Comparison of ENCODE assay signal across 24 mouse cellular contexts in the genomic region with DNA sequence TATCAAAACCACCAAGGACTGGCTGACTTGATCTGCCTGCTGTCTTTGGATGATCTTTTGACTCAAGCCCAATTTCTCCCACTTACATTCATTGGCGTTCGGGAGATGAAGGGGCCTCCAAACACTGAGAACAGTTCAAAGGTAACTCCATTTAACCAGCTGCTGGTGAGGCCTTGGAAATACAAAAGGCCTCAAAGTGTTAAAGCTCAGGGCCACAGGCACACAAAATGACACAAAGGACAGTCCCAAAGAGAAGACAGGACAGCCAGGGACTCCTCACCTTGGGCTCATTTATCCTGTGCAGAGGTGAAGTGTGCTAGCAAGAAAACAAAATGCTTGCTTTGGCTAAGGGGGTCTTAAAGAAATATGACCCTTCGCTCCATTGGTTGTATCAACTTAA. TPM values are rescaled to one million over a fixed set of nuclear protein-coding genes. Genes with fewer than 3 reads are reported as not detected.
DNase-seq lines count a peak whose midpoint lies in the region; ATAC-seq and TF ChIP-seq lines count a peak whose summit lies in the region.
"Had no signal": no experiment of that assay in that cellular context is flagged by ENCODE, and none has a peak within 500 bp of the region (broad histone marks: within the 10 kb centered on the region; RNA-seq: fewer than 3 reads in every experiment).

No protein-coding gene starts in this region.

- 23% methylated on average over 3 of the region's 3 CpGs for WGBS in hindbrain, embryonic 12.5 days
- WGBS in hindbrain, postnatal 0 days = 53% methylated on average over 3 of the region's 3 CpGs
- 28% methylated on average over 3 of the region's 3 CpGs for WGBS in midbrain, embryonic 12.5 days
- WGBS in midbrain, postnatal 0 days = 43% methylated on average over 3 of the region's 3 CpGs
- 43% methylated on average over 3 of the region's 3 CpGs for WGBS in embryonic facial prominence, embryonic 11.5 days
- 33% methylated on average over 3 of the region's 3 CpGs for WGBS in limb, embryonic 10.5 days
- WGBS in liver, embryonic 11.5 days = 53% methylated on average over 3 of the region's 3 CpGs

- H3K4me2 ChIP-seq in hindbrain, embryonic 12.5 days (replicated peaks) = no peak overlapping the region
- no peak overlapping the region for H3K4me2 ChIP-seq in hindbrain, postnatal 0 days (ENCODE audit: low read depth, low read length)
- H3K4me2 ChIP-seq in midbrain, embryonic 12.5 days (replicated peaks) = peak overlapping the region; percentile 54; the same call in 1 of the 2 replicates
- H3K4me2 ChIP-seq in midbrain, postnatal 0 days (ENCODE audit: low read depth, low read length, poor library complexity, severe bottlenecking) = no peak overlapping the region
- H3K4me2 ChIP-seq in embryonic facial prominence, embryonic 11.5 days (ENCODE audit: low read depth, low read length) = no peak overlapping the region
- H3K4me2 ChIP-seq in liver, embryonic 11.5 days = no peak overlapping the region

- 0 out of 2 replicates have a peak, but pooled peaks cover 5% of the 10 kb centered on the region for H3K27me3 ChIP-seq in hindbrain, embryonic 12.5 days
- H3K27me3 ChIP-seq in hindbrain, postnatal 0 days (ENCODE audit: insufficient read depth, low read length) = no peaks in the 10 kb centered on the region
- H3K27me3 ChIP-seq in midbrain, embryonic 12.5 days = peaks cover 31% of the 10 kb centered on the region
- H3K27me3 ChIP-seq in midbrain, postnatal 0 days (ENCODE audit: insufficient read depth, low read length) = no peaks in the 10 kb centered on the region
- H3K27me3 ChIP-seq in embryonic facial prominence, embryonic 11.5 days (ENCODE audit: control insufficient read depth, insufficient read depth, low read length) = no peaks in the 10 kb centered on the region
- H3K27me3 ChIP-seq in limb, embryonic 10.5 days (ENCODE audit: low read depth, poor library complexity, severe bottlenecking) = no peaks in the 10 kb centered on the region
- H3K27me3 ChIP-seq in liver, embryonic 11.5 days (replicated peaks; ENCODE audit: control insufficient read depth, insufficient read depth, low read length) = no peaks in the 10 kb centered on the region; the same call in 1 of the 2 replicates
- H3K27me3 ChIP-seq: heart, embryonic 12.5 days; megakaryocyte, embryonic 14.5 days; neural tube, embryonic 12.5 days; stomach, embryonic 15.5 days had no signal

- H3K36me3 ChIP-seq in hindbrain, embryonic 12.5 days = no peaks in the 10 kb centered on the region
- H3K36me3 ChIP-seq in hindbrain, postnatal 0 days (ENCODE audit: insufficient read depth, low read length) = no peaks in the 10 kb centered on the region
- H3K36me3 ChIP-seq in midbrain, embryonic 12.5 days = no peaks in the 10 kb centered on the region
- no peaks in the 10 kb centered on the region for H3K36me3 ChIP-seq in midbrain, postnatal 0 days (ENCODE audit: insufficient read depth, low read length)
- no peaks in the 10 kb centered on the region for H3K36me3 ChIP-seq in embryonic facial prominence, embryonic 11.5 days (replicated peaks; ENCODE audit: control insufficient read depth, insufficient read depth, low read depth, low read length)
- H3K36me3 ChIP-seq in limb, embryonic 10.5 days = no peaks in the 10 kb centered on the region
- H3K36me3 ChIP-seq in liver, embryonic 11.5 days (ENCODE audit: control insufficient read depth, insufficient read depth, low read length) = no peaks in the 10 kb centered on the region
- H3K36me3 ChIP-seq: heart, embryonic 12.5 days; liver, embryonic 12.5 days; neural tube, embryonic 12.5 days; stomach, embryonic 15.5 days had no signal

- H3K9ac ChIP-seq in hindbrain, embryonic 12.5 days = no peak overlapping the region
- H3K9ac ChIP-seq in hindbrain, postnatal 0 days (replicated peaks; ENCODE audit: low read length) = no peak overlapping the region
- no peak overlapping the region for H3K9ac ChIP-seq in midbrain, embryonic 12.5 days (replicated peaks)
- no peak overlapping the region for H3K9ac ChIP-seq in midbrain, postnatal 0 days (replicated peaks; ENCODE audit: low read length, poor library complexity, severe bottlenecking)
- H3K9ac ChIP-seq in embryonic facial prominence, embryonic 11.5 days (replicated peaks; ENCODE audit: low read length) = no peak overlapping the region
- H3K9ac ChIP-seq in liver, embryonic 11.5 days (ENCODE audit: low read depth, low read length) = no peak overlapping the region
- H3K9ac ChIP-seq: liver, embryonic 12.5 days; liver, postnatal 0 days; stomach, embryonic 15.5 days had no signal

- no peak for DNase-seq in hindbrain, postnatal 0 days (ENCODE audit: low spot score)
- no peak for DNase-seq in midbrain, postnatal 0 days (ENCODE audit: low spot score)
- DNase-seq in embryonic facial prominence, embryonic 11.5 days (ENCODE audit: low spot score) = no peak
- DNase-seq in limb, embryonic 10.5 days (ENCODE audit: low spot score) = no peak
- no peak for DNase-seq in liver, embryonic 11.5 days (ENCODE audit: low spot score)
- no peak for DNase-seq in layer of hippocampus, adult 11-12 months (ENCODE audit: low spot score)
- DNase-seq: adrenal gland, postnatal 25 days; B cell, adult 2 months; cerebellum, adult 11-12 months; cerebellum, adult 9-11 months; heart, adult 2 months; heart, postnatal 4 days; liver, postnatal 0 days; lung, postnatal 4 days; right cerebral cortex, postnatal 14 days had no signal

- H3K4me3 ChIP-seq in hindbrain, embryonic 12.5 days = no peak overlapping the region
- no peak overlapping the region for H3K4me3 ChIP-seq in hindbrain, postnatal 0 days (ENCODE audit: low read length)
- H3K4me3 ChIP-seq in midbrain, embryonic 12.5 days = no peak overlapping the region
- H3K4me3 ChIP-seq in midbrain, postnatal 0 days (ENCODE audit: low read depth, low read length) = no peak overlapping the region
- H3K4me3 ChIP-seq in embryonic facial prominence, embryonic 11.5 days (ENCODE audit: low read depth, low read length) = no peak overlapping the region
- H3K4me3 ChIP-seq in limb, embryonic 10.5 days = no peak overlapping the region
- no peak overlapping the region for H3K4me3 ChIP-seq in liver, embryonic 11.5 days (ENCODE audit: low read depth, low read length)
- H3K4me3 ChIP-seq: heart, adult 2 months; liver, embryonic 12.5 days; megakaryocyte, embryonic 14.5 days; stomach, embryonic 15.5 days had no signal

- no peak for ATAC-seq in hindbrain, embryonic 12.5 days (ENCODE audit: low FRiP score)
- ATAC-seq in hindbrain, postnatal 0 days = no peak
- ATAC-seq in midbrain, embryonic 12.5 days (ENCODE audit: low FRiP score, low read depth) = no peak
- no peak for ATAC-seq in midbrain, postnatal 0 days (ENCODE audit: low FRiP score)
- ATAC-seq in embryonic facial prominence, embryonic 11.5 days (replicated peaks; ENCODE audit: insufficient number of reproducible peaks, low FRiP score, low TSS enrichment, low read depth) = no peak
- ATAC-seq in liver, embryonic 11.5 days (replicated peaks; ENCODE audit: low FRiP score) = no peak
- ATAC-seq: intestine, postnatal 0 days; liver, embryonic 12.5 days; liver, postnatal 0 days; lung, postnatal 0 days had no signal

- H3K9me3 ChIP-seq in hindbrain, embryonic 12.5 days (replicated peaks) = 0 out of 2 replicates have a peak, but pooled peaks cover 3% of the 10 kb centered on the region
- no peaks in the 10 kb centered on the region for H3K9me3 ChIP-seq in hindbrain, postnatal 0 days (ENCODE audit: low read length)
- 0 out of 2 replicates have a peak, but pooled peaks cover 5% of the 10 kb centered on the region for H3K9me3 ChIP-seq in midbrain, embryonic 12.5 days
- H3K9me3 ChIP-seq in midbrain, postnatal 0 days (ENCODE audit: low read length) = no peaks in the 10 kb centered on the region
- no peaks in the 10 kb centered on the region for H3K9me3 ChIP-seq in embryonic facial prominence, embryonic 11.5 days (replicated peaks; ENCODE audit: control insufficient read depth, low read length)
- H3K9me3 ChIP-seq in limb, embryonic 10.5 days (replicated peaks) = no peaks in the 10 kb centered on the region
- no peaks in the 10 kb centered on the region for H3K9me3 ChIP-seq in liver, embryonic 11.5 days (ENCODE audit: control insufficient read depth, low read length)
- H3K9me3 ChIP-seq: liver, embryonic 12.5 days; stomach, embryonic 15.5 days had no signal

- H3K4me1 ChIP-seq in hindbrain, embryonic 12.5 days = peaks cover 24% of the 10 kb centered on the region
- H3K4me1 ChIP-seq in hindbrain, postnatal 0 days (ENCODE audit: insufficient read depth, low read length) = 0 out of 2 replicates have a peak, but pooled peaks cover 8% of the 10 kb centered on the region
- H3K4me1 ChIP-seq in midbrain, embryonic 12.5 days = peaks cover 28% of the 10 kb centered on the region
- peaks cover 13% of the 10 kb centered on the region; the same call in 1 of the 2 replicates for H3K4me1 ChIP-seq in midbrain, postnatal 0 days (ENCODE audit: insufficient read depth, low read length)
- H3K4me1 ChIP-seq in embryonic facial prominence, embryonic 11.5 days (ENCODE audit: control insufficient read depth, insufficient read depth, low read length) = peaks cover 7% of the 10 kb centered on the region; the same call in 1 of the 2 replicates
- H3K4me1 ChIP-seq in limb, embryonic 10.5 days = peaks cover 58% of the 10 kb centered on the region
- H3K4me1 ChIP-seq in liver, embryonic 11.5 days (replicated peaks; ENCODE audit: control insufficient read depth, insufficient read depth, low read length) = no peaks in the 10 kb centered on the region
- H3K4me1 ChIP-seq: liver, embryonic 12.5 days; megakaryocyte, embryonic 14.5 days had no signal

- no peak for TF ChIP-seq CTCF in hindbrain, postnatal 0 days (IDR thresholded peaks at IDR 0.05; ENCODE audit: low read depth)
- TF ChIP-seq CTCF in midbrain, postnatal 0 days (IDR thresholded peaks at IDR 0.05) = no peak

- peak overlapping the region; percentile 24; the same call in 1 of the 2 replicates for H3K27ac ChIP-seq in hindbrain, embryonic 12.5 days
- no peak overlapping the region for H3K27ac ChIP-seq in hindbrain, postnatal 0 days
- H3K27ac ChIP-seq in midbrain, embryonic 12.5 days (replicated peaks) = peak overlapping the region; percentile 86
- H3K27ac ChIP-seq in midbrain, postnatal 0 days (ENCODE audit: low read depth, low read length) = no peak overlapping the region
- H3K27ac ChIP-seq in embryonic facial prominence, embryonic 11.5 days (replicated peaks; ENCODE audit: low read depth, low read length) = 0 out of 2 replicates have a peak overlapping the region, but pooled peaks have one; percentile 74
- H3K27ac ChIP-seq in limb, embryonic 10.5 days = peak overlapping the region; percentile 64
- no peak overlapping the region for H3K27ac ChIP-seq in liver, embryonic 11.5 days (ENCODE audit: low read depth, low read length)
- H3K27ac ChIP-seq: heart, adult 2 months; liver, embryonic 12.5 days; stomach, embryonic 15.5 days had no signal

RNA-seq across cellular contexts. Expression of a gene that starts 30.9 kb away (rescaled TPM):
- polyA plus RNA-seq in hindbrain, embryonic 12.5 days (2016; fragmentation: Nextera tagmentation; extraction: Ambion mirVana) = 159 and 173 TPM in 2 replicates
- 60.3 and 81.2 TPM in 2 replicates for total RNA-seq in hindbrain, postnatal 0 days (2014; rRNA removed)
- polyA plus RNA-seq in hindbrain, postnatal 0 days (2015; fragmentation: Nextera tagmentation; extraction: Ambion mirVana) = 16.5 and 17.3 TPM in 2 replicates
- 121 and 123 TPM in 2 replicates for polyA plus RNA-seq in midbrain, embryonic 12.5 days (2016; fragmentation: Nextera tagmentation; extraction: Ambion mirVana)
- 40.9 and 53.4 TPM in 2 replicates for total RNA-seq in midbrain, postnatal 0 days (2014; rRNA removed)
- polyA plus RNA-seq in midbrain, postnatal 0 days (2015; fragmentation: Nextera tagmentation; extraction: Ambion mirVana) = 12.3 and 12.9 TPM in 2 replicates
- polyA plus RNA-seq in embryonic facial prominence, embryonic 11.5 days (2014; fragmentation: Nextera tagmentation; extraction: Ambion mirVana) = 151 and 157 TPM in 2 replicates
- 143 and 161 TPM in 2 replicates for polyA plus RNA-seq in limb, embryonic 10.5 days (2016; fragmentation: Nextera tagmentation; extraction: Ambion mirVana)
- 27.5 and 29.4 TPM in 2 replicates for polyA plus RNA-seq in liver, embryonic 11.5 days (2014; fragmentation: Nextera tagmentation; extraction: Ambion mirVana)

Comparison
In these comparisons a context has a peak if more than half of its experiments do, and no peak if none do; other contexts are left out.
1. H3K27ac ChIP-seq: peak in hindbrain, embryonic 12.5 days (single experiment), midbrain, embryonic 12.5 days (single experiment), embryonic facial prominence, embryonic 11.5 days (single experiment) and limb, embryonic 10.5 days (single experiment); none in hindbrain, postnatal 0 days (single experiment), midbrain, postnatal 0 days (single experiment) and liver, embryonic 11.5 days (single experiment).